Mouse (Mus musculus): ENCODE measurements around the gene Cntrl.

Gene Cntrl

DNA sequence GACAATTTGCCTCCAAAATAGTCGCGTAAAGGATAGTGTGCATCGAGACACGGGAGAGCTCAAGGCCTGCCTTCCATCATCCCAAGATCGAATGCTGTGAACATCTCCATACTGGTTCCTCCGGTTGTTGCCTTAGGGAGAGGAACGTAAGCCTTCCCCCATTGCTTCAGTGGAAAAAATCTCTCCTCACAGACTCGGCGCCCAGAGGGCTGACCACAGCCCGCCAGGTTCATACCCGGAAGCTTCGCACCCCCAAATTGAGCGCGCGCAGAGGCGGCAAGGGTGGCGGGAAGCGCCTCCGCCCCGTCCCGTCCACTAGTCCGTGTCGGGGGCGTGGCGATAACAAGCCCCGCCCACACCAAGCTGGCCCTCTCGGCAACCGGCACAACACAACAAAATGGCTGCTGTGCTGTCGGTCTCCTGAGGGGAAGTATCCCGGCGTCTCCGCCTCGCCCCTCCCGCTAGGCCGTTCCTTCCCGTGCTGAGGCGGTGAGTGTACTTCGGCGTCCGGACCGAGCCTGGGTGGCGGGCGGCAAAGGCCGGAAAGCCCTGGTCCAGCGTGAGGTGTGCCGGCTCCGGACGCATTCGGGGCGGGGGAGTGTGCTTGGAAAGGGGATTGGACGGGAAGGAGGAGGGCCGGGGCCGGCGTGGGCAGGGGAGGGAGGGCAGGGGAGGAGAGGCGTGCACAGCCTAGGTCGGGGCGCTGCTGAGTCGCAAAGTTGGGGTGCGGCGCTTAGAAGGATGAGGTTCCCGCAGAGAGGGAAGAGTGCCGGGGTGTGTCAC lies at the start of gene Cntrl:
Gene Cntrl, plus strand, starts transcription at position 352 of the 783 bp plus-strand sequence.
- DNase-seq (ENCODE audit: low spot score in 2 of 2), result peak; percentile 93 to 96

DNA sequence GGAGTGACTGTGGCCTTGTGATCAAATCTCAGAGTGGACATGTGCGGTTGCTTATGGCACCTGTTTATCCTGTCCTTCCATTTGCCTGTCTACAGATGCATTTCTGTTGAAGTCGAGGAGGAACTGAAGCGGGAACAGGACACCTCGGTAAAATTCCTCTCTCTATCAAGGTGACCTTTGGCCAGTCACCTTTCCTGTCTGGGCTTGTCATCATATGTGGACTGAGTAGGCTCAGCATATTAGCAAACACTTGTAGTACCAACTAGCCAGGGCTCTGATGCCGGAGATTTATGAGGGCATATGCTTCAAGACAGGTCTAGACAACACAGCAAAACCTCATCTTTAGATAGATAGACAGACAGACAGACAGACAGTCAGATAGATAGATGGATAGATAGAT lies 49.0 kb upstream of the Cntrl start:
- no peak for DNase-seq (ENCODE audit: low spot score in 2 of 2)

GRCm38 (mm10) chr2:35060897-35061296 lies 48.4 kb upstream of the Cntrl start:
- no peak for DNase-seq (ENCODE audit: low spot score in 2 of 2)

DNA sequence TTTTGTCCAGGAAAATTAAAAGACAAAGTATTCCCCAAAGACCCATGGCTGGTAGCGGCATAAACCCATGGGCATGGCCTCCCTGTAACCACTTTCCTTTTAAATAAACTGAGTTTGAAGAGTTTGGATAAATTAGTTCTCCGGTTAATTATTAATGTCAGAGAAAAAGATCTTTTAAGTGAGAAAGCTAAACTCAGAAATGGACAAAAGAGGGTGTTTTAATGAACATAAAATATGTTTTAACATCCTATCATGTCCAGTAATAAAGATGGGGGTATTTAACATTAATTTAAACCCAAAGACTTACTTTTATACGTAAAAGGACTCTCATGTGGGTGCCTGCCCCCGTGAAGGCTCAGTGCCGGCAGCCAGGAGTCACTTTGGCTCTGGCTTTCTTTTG lies 48.0 kb upstream of the Cntrl start, which contains the start of gene Hc:
Gene Hc, minus strand, starts transcription at position 101 of the 400 bp plus-strand sequence.
- no peak for DNase-seq (ENCODE audit: low spot score in 2 of 2)

DNA sequence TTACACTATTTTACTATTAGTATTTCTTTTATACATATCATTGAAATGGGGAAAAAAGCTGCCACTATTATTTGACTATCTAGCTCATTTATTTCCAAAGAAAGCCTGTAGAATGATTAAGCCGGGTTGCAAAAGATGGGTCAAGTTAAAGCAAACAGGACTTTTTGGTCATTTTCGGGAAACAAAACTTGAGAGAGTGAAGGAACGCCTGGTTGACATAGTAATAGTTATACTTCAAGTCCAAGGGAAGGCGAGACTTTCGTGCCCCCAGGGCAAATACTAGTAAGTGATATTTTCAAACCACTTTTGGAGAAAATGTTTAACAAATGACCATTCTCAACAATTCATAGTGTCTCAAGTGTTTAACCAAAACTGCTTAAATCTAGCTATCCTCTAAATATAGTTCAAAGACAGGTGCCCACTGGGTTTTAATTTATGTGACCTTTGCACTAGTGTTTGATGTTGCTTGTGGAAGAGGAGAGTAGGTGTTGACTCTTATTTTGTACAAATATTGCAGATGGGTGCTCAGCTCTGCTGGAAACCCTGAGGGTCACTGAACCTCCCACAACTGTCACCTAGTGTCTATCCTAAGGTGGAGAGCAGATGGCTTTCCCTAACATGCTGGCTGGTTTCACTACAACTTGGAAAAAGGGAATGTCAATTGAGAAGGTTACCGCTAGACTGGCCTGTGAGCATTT lies 45.8 kb upstream of the Cntrl start:
- DNase-seq (ENCODE audit: low spot score in 2 of 2), result no peak

GRCm38 (mm10) chr2:35066525-35067082 lies 42.7 kb upstream of the Cntrl start:
- no peak for DNase-seq (ENCODE audit: low spot score in 2 of 2)

DNA sequence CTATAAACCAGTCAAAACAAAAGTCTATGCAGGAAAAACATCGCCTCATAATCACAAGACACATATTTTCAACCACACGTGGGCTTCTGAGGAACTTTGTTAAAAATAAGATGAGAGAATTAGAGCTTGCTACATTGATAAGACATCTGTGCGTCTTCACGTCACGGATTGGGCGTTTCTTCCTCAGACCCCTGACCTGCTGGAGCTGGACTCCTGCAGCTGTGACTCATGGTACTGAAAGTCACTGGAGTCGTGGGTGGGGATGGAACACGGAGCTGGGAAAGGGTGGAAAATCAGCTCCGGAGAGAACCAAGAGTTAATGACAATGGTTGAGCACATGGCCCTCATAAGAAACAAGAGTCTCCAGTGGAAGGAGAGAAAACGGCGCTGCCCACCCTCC lies 42.2 kb upstream of the Cntrl start:
- no peak for DNase-seq (ENCODE audit: low spot score in 2 of 2)

- DNase-seq (ENCODE audit: low spot score in 2 of 2), result no peak
These were observed 40.2 kb upstream of the Cntrl start for GRCm38 (mm10) chr2:35069124-35069523.

DNA sequence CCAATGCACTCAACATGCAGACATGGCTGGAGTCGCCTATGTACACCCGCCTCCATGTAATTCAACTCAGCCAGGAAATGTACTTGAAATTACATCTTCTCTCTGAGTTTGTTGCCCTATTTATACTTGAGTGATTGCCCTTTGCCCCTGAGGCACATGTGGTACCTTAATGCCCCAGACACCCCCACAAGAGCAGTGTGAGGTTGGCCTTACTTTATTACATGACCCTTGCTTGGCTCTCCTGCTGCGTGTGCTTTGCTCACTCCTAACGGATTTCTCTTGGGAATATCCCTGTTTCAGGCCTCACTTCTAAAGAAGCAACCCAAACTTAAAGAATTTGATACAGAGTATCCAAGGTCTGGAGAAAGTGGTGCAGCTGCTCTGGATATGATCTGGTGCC lies 39.0 kb upstream of the Cntrl start:
- DNase-seq (ENCODE audit: low spot score in 2 of 2), result no peak

DNA sequence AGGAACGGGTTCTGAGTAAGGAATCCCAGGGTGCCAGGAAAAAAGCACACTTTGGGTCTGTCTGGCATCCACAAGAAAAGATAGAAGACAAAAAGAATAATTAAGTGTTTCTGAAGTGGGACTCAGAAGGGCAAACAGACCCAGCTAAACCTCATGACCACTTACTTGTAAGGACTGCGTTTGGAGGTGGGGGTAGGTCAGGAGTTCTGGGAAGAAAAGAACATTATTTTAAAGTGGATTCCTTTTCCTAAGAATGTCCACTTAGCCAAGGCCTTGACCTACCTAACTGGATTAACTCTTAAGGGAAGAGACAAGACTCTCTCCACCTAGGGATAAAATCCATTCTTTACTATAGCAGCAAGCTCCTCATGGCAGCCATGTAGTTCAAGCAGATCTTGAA lies 36.7 kb upstream of the Cntrl start:
- DNase-seq (ENCODE audit: low spot score in 2 of 2), result no peak

DNA sequence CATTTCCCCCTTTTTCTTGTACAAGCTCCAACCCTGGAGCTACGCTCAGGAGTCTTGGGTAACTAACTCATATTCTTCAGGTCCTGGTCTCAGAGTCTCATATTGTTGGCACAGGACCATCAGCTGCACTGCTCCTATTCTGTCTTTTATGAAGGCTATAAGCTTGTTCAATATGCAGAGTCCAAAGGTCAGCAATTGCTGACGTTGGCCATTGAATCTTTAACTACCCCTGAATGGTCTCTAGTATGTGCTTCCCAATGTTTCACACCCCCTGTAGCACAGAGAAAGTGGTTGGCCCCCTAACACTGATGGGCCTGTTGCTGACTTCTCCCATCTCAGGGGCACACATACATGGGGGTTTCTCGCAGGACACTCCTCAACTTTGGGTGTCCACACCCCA lies 35.0 kb upstream of the Cntrl start:
- no peak for DNase-seq (ENCODE audit: low spot score in 2 of 2)

DNA sequence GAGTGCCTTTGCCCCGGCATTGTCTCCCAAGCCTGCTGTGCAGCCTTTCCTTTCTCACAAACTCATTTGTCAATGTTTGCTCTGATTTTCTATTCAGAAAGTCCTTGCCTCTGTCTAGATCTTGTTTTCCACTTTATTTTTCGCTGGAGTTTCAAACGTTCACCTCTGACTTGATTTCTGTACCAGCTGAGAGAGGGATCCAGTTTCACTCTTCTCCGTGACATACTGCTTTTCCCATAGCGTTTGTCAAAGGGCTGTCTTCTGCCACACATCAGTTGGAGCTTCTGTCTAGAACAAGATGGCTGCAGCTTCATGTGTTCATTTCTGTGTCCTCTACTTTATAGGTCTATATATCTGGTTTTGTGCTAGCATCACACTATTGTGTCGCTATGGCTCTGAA lies 30.1 kb upstream of the Cntrl start:
- DNase-seq (ENCODE audit: low spot score in 2 of 2), result no peak

- DNase-seq (ENCODE audit: low spot score in 2 of 2), result no peak
These were observed 21.9 kb upstream of the Cntrl start for GRCm38 (mm10) chr2:35087418-35087817.

DNA sequence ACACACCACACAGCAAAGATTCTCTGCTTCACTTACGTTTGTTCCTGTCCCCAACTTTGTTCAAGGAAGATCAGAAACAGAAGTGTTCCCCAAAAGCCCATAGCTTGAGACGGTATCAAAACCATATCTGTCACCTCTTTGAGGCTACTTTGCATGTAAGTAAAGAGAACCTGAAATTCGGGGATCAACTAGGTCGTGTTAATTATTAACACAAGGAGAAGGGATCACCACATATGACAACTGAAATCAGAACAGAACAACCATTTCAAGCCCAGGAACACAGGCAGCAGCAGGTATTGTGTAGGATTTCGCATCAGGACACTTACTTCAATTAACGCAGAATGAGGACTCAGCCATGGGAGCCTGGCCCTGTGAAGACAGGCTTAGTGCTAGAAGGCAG lies 8.8 kb upstream of the Cntrl start:
- DNase-seq (ENCODE audit: low spot score in 2 of 2), result no peak

- no peak for DNase-seq (ENCODE audit: low spot score in 2 of 2)
These were observed 7.8 kb upstream of the Cntrl start, which contains the start of gene AI182371 for GRCm38 (mm10) chr2:35101443-35101842. AI182371 (minus strand) TSS chr2:35101543.

GRCm38 (mm10) chr2:35102777-35103176 lies 6.5 kb upstream of the Cntrl start:
- no peak for DNase-seq (ENCODE audit: low spot score in 2 of 2)

DNA sequence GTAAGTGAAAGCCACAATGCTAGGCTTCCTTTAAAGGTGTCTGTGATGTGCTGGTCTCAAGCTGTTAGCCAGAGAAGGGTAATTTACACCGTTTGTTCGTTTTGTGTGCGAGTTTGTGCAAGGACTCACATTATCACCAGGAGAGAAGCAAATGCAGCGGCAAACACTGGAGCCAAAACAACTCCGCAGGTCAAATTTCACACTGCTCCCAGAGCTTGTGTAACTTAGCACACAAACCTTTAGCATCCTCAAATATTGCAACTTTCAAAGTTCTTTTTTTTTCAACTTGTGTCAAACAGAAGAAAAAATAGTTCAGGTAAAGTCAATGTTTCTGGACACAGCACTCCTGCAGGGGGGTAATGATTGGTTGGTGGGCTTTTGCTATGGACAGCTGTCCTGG lies 5.7 kb upstream of the Cntrl start:
- DNase-seq (ENCODE audit: low spot score in 2 of 2), result no peak

DNA sequence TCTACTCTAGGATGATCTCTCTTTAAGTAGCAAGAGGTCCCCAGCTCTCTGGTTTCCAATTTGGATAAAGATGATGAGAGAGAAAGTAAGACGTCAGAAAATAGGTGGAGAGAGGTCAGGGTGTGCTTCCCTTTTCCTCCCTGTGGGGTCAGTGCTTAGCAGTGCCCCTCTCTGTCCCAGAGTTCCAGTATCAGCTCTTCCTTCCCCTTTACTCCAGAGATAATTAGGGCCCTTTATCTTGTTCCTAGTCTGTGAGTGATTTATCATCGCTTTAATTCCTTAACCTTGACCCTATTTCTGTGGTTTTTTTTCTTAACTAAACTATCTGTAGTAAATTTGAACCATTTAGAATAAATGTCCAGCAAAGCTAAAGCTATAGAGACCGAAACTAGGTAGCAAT lies 4.4 kb upstream of the Cntrl start:
- DNase-seq (ENCODE audit: low spot score in 2 of 2), result no peak

DNA sequence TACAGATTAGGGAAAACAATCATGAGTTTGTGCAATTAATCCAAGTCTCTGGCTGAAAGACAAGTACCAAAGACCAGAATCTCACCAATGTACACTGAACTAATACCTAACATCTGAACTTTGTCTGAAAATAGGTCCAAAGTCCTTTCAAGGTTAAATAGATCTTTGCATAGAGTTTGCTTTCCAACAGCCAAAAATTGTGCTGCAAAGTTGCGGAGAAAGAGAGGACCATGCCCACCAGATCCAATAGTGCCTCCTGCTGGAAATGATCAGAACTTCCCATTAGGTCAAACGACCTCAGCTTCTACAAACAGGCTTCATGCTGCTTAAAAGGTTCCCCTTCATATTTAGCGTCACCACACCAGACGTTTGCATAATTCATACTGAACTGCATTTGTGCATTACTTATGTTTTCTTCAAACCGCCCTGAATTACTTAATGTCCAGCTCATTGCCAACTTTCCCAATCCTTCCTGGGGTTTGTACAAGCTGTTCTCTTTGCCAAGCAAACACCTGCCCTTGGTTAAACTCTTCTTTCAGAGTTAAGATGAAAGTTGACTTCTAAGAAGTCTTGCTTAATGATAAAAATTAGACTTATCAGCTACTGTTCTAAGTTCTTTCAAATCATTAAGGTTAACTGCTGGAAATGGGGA lies 1.2 kb upstream of the Cntrl start:
- no peak for DNase-seq (ENCODE audit: low spot score in 2 of 2)

DNA sequence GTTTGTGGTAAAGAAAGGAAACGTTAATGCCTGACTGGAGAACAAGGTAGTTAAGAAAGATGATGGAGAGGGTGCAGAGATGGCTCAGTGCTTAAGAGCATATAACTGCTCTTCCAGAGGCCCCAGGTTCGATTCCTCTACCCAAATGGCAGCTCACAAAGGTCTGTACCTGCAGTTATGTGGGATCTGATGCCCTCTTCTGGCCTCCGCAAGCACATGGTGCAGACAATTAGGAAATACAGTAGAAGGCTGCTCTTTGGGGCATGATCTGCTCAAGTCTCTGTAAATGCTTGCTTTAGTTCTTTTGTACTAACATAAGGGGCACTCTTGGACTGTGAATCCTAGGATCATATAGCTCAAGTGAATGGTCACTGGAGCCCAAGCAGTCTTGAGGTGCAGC lies 580 bp upstream of the Cntrl start:
- peak; percentile 19 to 22 for DNase-seq (ENCODE audit: low spot score in 2 of 2)

DNA sequence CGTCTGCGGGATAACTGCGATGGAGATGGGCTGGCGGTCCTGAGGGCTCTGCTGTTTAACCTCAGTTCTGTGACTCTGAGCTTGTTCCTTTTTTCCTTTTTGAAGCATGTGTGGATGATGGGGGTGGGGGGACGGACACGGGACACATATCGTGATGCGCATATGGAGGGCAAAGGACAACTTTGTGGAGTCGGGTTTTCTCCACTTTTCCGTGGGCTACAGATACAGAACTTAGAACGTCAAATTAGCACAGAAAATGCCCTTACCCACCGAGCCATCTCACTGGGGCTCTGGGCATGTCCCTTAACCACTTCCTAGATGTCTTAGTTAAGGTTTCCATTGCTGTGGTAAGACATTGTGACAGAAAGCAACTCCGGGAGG lies 622 bp downstream of the Cntrl start:
- no peak for DNase-seq (ENCODE audit: low spot score in 2 of 2)

- DNase-seq (ENCODE audit: low spot score in 2 of 2), result no peak
These were observed 1.2 kb downstream of the Cntrl start for GRCm38 (mm10) chr2:35110521-35110920.

Measured in urinary bladder, postnatal 36 days (tissue).